ENCODE assay signal across 8 mouse cellular contexts in the genomic region with DNA sequence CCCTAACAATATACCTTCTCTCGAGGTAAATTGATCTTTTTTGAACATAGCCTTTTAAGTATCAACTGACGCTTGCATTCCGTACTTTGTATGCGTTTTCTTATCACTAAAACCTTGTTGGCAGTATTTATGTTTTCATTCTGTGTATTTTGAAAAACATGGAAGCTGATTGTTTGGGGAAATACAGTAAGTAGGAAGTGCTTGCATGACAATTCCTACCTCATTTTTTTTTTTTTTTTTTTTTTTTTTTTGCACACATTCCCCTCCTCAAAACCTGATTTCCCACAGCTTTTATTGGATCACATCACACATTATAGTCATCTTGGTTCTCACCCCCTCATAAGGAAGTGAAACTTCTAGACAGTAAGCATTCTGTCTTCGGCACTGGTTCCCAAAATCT. TPM values are rescaled to one million over a fixed set of nuclear protein-coding genes. Genes with fewer than 3 reads are reported as not detected.
DNase-seq lines count a peak whose midpoint lies in the region; ATAC-seq and TF ChIP-seq lines count a peak whose summit lies in the region.

No protein-coding gene starts in this region.

- intact Hi-C loops in gastrocnemius, adult 2 months (cut with DNase I): loop anchor here (5.0 to 10.0 kb wide), 2 partner anchors 73 to 189 kb away; partner anchors contain the start of gene Ccdc90b

- H3K36me3 ChIP-seq in C2C12 (ENCODE audit: control insufficient read depth, insufficient read depth): peaks cover 30% of the 10 kb centered on the region

- H3K79me2 ChIP-seq in C2C12 (ENCODE audit: control insufficient read depth, insufficient read depth): peaks cover 16% of the 10 kb centered on the region

- peak; percentile 43 for ATAC-seq in granulocyte monocyte progenitor cell, adult 5-6 weeks (replicated peaks; ENCODE audit: poor library complexity, severe bottlenecking)
- ATAC-seq in megakaryocyte, adult 5-6 weeks (ENCODE audit: poor library complexity, severe bottlenecking): peak; percentile 24; the same call in 1 of the 2 replicates
- no peak for ATAC-seq in frontal cortex, adult (ENCODE audit: low TSS enrichment)

- no peaks in the 10 kb centered on the region for H3K27me3 ChIP-seq in C2C12 (ENCODE audit: control insufficient read depth, insufficient read depth, insufficient read length)

- peaks cover 10% of the 10 kb centered on the region for H3K79me3 ChIP-seq in C2C12 (ENCODE audit: low read depth)

- H3K27ac ChIP-seq in gastrocnemius, adult 2 months: no peak overlapping the region

- H3ac ChIP-seq in C2C12 (ENCODE audit: control insufficient read depth, insufficient read length, low read depth): no peak overlapping the region

- no peak for DNase-seq in gastrocnemius, adult 2 months
- DNase-seq in gastrocnemius, adult 18-20 months (ENCODE audit: low spot score): no peak
- DNase-seq in embryo, embryonic 10.5 days (ENCODE audit: low spot score): no peak
- DNase-seq in B cell, adult 2 months: no peak

- TF ChIP-seq CTCF in gastrocnemius, adult 2 months (IDR thresholded peaks at IDR 0.05): no peak
- TF ChIP-seq CTCF in C2C12 (IDR thresholded peaks at IDR 0.05; ENCODE audit: control insufficient read depth, insufficient read depth, insufficient read length): no peak

- peak overlapping the region; percentile 98 for H3K4me3 ChIP-seq in gastrocnemius, adult 2 months
- peak overlapping the region; percentile 82 for H3K4me3 ChIP-seq in C2C12 (ENCODE audit: insufficient read depth, poor library complexity, severe bottlenecking)

TF ChIP-seq in C2C12, 6 proteins besides CTCF, POLR2A, EP300 and RAD21:
- no peak for TF ChIP-seq MYOD1 (IDR thresholded peaks at IDR 0.05; ENCODE audit: control insufficient read depth, insufficient read length, low read depth)
- no peak for TF ChIP-seq CEBPB (IDR thresholded peaks at IDR 0.05; ENCODE audit: low read depth)
- no peak for TF ChIP-seq MAX (IDR thresholded peaks at IDR 0.05)
- no peak for TF ChIP-seq USF1 (IDR thresholded peaks at IDR 0.05; ENCODE audit: low read depth)
- no peak for TF ChIP-seq FOSL1 (IDR thresholded peaks at IDR 0.05; ENCODE audit: insufficient read depth, low read length, poor library complexity, severe bottlenecking)
- no peak for TF ChIP-seq MYOG (IDR thresholded peaks at IDR 0.05; ENCODE audit: control insufficient read depth, extremely low read depth, insufficient read length)

RNA-seq across cellular contexts. Expression of gene Ankrd42, which starts 1.1 kb away (rescaled TPM):
- total RNA-seq in gastrocnemius, adult 2 months (2021): under 1 TPM; 0.31 to 0.39 TPM
- total RNA-seq in gastrocnemius, adult 18-20 months (2021): under 1 TPM; 0.28 to 0.34 TPM
- 1.2 TPM for polyA plus RNA-seq in C2C12 (2012; fragmentation: generic; extraction: Trizol)
- not detected in 2 replicates for total RNA-seq in granulocyte monocyte progenitor cell, adult 5-6 weeks (2014; fragmentation: Nextera tagmentation)
- total RNA-seq in granulocyte monocyte progenitor cell, adult 5-6 weeks (2017): 0.65 TPM in 1 of 2 replicates, not detected in the other
- total RNA-seq in megakaryocyte, adult 5-6 weeks (2015): 0.07 and 0.74 TPM in 2 replicates
- 0.12 and 0.29 TPM in 2 replicates for total RNA-seq in megakaryocyte, adult 5-6 weeks (2017)

RNA-seq across cellular contexts. Expression of gene Pcf11, which starts 31.7 kb away (rescaled TPM):
- 10 to 100 TPM; 19.2 to 25.9 TPM for total RNA-seq in gastrocnemius, adult 2 months (2021)
- 10 to 100 TPM; 18.3 to 22.0 TPM for total RNA-seq in gastrocnemius, adult 18-20 months (2021)
- 6.8 TPM for polyA plus RNA-seq in C2C12 (2012; fragmentation: generic; extraction: Trizol)
- 36.0 and 69.1 TPM in 2 replicates for total RNA-seq in granulocyte monocyte progenitor cell, adult 5-6 weeks (2014; fragmentation: Nextera tagmentation)
- total RNA-seq in granulocyte monocyte progenitor cell, adult 5-6 weeks (2017): 63.5 and 68.6 TPM in 2 replicates
- total RNA-seq in megakaryocyte, adult 5-6 weeks (2015): 71.4 and 79.6 TPM in 2 replicates
- 67.7 and 70.6 TPM in 2 replicates for total RNA-seq in megakaryocyte, adult 5-6 weeks (2017)
